Mouse (Mus musculus) yolk sac, embryonic 10.5 days (tissue): ENCODE results near the gene Fer.
"Not testable (repeated sequence)": the region's sequence is repeated elsewhere in the genome, so short reads cannot be mapped to it uniquely, and the experiment has no call there.

Source experiments
- DNase-seq: peaks from one replicate; pipeline ENCODE4 v3.0.0-alpha.2; 2017; ENCODE audit warnings: low spot score

Fer gene

DNA sequence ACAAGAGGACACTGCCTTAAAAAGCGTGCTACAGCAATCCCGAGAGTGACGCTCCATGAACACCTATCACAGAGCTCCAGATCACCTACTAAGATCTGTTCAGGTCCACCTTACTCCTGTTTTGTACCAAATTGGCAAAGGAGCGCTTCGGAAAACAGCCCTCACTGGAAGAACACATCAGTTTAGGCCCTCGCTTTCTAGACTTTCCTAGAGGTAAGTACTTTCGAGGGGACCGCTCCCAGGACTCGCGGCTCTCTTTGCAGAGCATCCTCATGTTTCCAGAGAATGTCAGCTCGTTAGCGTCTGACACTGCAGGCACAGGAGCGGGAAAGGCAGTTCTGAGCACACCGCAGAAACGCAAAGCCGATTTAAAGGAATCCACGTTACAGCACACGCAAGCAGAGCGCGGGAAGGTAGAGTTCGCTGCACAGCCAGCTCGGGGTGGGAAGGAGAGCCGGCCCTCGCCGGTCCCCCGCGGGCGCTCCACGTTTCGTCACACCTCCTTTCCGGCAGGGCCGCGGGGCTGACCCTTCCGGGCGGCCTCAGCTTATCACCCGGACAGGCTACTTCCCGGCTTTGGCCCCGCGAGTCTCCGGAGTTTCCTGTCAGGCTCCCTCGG is at the start of gene Fer:
TSS of gene Fer (plus strand) at position 51 of the 619 bp plus-strand sequence.
- no peak for DNase-seq

DNA sequence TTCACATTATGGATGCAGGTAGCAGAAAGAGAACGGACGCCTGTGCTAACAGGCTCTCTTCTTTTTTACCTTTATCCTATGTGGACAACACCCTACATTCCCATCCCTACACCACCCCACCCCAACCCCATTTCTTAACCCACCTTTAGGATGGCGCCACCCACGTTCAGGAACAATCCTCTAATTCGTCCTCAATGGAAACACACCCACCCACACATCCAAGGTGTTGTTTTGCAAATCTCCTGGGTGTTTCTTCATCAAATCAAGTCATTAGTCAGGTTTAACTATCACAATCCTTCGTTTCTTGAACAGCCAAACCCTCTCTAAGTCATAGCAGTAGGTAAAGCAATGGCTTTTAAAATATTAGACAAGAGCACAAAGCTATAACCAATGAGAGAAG is 49.3 kb upstream of the Fer start:
- no peak for DNase-seq

DNA sequence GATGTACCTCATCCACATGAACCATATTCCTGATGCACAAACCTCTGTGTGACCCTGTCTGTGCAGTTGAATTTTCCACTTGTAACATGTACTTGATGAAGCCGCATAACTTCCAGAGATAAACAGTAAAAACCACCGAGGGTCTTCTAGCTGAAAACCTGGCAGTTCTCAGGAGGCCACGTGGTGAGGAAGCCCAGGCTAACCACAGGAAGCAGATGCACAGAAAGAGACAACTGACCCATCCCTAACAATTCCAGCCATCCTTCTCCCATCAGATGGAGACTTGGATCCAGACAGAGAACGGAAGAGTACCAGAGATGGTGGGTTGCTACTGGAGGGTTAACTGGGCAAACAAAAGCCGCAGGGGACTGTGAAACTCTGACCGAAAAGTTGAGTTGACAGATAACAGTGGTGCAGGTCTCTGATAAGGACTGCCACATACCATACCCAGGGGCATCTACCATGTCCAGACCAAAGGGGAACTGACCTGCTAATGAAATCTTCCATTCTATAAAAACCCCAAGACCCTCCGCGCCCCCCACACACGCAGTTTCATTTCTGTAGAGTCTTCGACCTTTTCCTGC is 44.3 kb upstream of the Fer start:
- no peak for DNase-seq

DNA sequence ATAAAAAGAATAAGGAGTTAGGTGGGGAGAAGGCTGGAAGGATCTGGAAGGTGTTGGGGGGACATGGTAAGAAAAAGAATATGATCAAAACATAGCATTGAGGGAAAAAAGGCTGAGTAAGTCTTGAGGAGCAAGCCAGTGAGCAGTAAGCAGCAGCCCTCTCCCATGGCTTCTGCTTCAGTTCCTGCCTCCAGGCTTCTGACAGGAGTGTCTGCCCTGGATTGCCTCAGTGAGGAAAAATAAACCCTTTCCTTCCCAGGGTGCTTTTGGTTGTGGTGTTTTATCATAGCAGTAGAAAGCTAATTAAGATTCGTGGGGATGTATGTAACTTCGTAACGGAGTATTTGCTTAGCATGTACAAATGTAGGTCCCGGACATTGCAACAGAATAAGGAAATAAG is 38.7 kb upstream of the Fer start:
- no peak for DNase-seq

DNA sequence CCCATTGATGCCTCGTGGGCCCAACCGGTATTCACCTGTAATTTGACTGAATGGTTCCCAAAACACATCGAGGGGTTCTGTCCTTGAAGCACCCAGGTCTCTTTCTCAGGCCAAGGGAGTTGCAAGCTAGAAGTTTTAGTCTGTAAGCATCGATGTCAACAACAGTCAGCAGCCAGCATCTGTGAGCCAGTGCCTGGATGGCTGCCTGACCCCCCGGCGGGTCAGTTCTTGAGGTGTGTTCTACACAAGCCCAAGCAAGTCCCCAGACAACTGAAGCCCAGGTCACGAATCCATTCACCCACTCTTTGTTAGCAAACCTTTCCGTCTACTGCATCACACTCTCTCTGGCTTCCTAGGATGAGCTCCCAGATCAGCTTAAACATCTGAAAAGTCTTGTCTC is 36.7 kb upstream of the Fer start:
- no peak for DNase-seq

DNA sequence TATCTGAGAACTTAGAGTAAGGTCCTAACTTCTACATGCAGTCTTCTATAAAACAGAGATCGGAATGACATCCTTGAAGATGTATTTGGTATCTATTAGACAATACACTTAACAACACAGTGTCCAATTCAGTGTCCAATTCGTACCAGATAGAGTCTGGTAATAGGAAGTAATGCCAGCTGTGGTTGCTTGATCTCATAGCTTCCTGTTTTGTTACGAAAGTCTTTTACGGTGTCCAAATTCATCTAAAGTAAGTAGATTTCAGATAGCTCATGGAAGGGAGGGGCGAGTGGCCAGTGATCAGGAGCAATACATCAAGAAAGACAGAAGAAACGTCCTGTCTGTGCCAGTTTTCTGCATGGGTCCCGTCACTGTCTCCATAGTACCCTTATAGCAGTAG is 36.1 kb upstream of the Fer start:
- DNase-seq, result no peak

DNA sequence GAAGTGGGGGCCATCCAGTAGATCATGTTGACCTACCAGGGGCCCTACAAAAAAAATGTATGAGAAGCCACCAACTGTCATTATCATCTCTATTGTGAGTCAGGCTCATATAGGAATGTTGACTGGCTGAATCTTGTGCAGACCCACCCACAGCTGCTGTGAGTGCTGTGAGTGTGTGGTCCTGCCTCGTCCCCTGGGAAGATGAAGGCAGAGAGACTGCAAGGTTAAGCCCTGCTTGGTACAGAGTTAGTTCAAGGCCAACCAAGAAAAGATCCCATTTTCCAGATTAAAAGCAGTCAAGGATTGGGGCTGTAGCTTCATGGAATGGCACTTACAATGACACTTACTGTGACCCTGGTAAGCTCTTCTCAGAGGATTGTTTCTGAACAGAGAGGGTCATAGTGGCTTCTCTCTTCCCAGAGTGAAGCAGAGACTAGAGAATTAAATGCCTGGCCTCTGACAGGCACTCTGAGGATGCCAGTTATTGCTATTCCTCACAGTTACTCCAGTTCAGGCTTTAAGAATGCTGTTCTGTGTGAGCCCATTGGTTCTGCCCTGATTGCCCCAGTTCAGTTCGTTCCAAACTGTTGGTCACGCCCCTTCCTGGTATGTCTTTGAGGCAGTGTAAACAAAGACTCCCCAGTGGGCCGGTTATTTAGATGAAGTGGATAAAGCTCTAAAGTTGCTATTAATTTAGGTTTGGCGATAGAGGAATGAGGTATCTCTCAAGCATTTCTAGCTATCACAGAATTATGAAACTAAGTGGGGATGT is 34.1 kb upstream of the Fer start:
- DNase-seq, result no peak

DNA sequence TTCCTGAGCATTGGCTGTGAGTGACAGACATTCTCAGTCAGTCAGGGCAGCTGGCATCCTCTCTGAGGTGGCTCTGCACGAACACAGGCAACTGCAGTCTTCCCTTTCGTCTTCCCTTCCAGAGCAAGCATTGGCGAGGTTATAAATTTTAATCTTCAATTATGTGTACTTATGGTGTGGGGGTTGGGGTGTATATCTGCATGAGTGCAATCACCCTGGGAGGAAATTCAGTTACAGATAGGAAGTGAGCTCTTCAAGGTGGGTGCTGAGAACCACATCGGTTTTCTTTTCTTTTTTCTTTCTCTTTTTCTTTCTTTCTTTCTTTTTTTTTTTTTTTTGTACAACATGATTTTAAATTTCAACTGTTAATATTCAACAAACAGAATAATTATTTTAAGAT is 31.3 kb upstream of the Fer start:
- no peak for DNase-seq

DNA sequence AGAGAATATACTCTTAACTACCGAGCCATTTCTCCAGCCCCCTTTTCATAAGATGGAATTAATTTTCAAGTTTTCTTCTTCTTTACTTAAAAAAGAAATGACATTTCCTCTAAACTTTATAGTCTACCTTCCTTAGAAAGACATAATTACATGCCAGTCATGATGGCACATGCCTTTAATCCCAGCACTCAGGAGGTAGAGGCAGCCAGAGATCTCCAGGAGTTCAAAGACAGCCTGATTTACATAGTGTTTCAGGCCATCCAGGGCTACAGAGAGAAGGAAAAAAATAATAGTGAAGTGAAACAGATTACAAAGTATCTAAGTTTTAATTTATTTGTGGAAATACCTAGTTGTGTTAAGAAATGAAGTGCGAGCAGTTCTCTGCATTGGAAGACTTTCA is 26.6 kb upstream of the Fer start:
- no peak for DNase-seq

DNA sequence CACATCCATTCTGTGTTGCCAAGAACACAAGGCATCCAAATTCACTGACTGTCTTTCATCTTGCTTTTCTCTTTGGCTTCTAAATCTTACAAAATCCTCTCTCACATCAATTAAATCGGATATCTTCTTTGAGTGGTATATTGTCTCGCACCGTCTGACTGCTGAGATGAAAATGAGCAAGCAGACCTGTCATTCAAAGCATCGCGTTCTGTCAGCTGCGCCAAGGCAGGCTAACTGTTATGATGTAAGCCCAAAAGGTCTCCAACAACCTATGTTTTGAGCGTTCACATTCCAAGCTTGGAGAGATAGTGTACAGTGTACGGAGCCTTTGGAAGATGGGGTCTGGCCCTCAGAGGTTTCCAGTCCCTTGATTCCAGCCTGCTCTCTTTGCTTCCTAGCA is 26.2 kb upstream of the Fer start:
- DNase-seq, result no peak

DNA sequence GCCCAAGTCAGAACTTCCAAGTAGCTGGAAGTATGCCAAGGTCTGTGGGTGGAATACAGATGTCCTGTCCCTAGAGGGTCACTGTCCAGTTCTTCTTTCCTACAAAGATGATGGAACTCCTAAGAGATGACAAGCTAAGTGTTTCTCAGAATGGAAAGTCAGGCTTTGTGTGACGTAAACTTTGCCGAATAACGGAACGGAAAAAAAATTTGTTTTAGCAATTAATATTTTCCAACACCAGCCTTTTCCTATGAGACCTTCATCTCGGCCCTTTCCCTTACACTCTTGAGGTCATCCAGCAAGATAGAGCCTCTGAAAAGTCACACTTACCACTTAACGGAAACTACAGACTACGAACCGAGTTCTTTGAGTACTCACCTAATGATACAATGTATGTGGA is 24.7 kb upstream of the Fer start:
- DNase-seq, result no peak

DNA sequence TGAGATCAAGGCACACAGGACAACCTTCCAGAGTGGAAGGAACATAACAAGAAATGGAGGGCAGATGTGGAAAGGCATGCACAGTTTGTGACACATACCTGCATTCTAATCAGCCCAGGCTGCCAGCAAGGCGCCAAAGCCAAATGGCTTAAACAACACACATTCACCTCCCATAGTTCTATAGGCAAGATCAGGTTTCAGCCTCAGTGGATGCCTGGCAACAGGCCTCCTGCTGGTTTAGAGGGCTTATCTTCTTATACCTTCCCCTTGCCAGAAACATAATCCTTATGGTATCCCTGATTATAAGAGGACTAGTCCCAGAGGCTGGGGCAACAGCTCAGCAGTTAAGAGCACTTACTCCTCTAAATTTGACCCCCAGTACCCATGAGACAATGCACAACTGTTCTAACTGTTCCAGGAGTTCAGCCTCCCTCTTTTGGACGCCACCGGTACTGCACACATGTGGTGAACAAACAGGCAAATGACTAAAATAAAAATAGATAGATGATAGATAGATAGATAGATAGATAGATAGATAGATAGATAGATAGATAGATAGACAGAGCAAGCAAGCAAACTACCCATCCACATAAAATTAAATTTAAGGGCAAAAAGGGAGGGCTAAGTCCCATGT is 23.1 kb upstream of the Fer start:
- no peak for DNase-seq

DNA sequence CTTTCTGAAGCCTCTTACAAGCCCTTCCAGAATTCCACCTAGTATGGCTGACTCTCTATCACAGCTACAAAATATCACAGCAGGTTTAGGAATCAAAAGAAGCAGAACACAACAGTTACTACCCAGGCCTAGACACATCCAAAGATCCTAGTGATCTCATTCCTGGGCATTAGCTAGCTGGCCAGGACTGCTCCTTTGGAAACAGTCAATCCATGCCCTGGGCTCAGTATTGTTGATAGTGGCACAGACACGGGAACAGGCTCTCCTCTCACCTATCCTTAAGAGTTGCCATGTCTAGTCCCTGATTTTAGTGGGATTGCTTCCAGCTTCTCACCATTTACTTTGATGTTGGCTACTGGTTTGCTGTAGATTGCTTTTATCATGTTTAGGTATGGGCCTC is 20.6 kb upstream of the Fer start:
- DNase-seq, result no peak

DNA sequence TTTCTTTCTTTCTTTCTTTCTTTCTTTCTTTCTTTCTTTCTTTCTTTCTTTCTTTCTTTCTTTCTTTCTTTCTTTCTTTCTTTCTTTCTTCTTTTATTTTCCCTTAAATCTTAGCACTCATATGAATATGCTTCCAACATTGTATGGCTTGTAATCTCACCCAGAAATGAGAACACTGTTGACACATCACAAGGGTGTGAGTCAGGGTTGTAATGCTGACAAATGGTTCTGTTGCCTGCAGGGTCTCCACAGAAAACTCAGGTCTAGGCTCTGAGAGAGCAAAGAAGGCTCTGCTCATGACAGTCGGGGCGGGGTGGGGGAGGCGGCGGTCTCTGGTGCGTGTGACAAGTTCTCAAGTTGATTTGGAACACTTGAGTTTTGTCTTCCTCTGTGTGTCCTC is 17.9 kb upstream of the Fer start:
- DNase-seq, result no peak

DNA sequence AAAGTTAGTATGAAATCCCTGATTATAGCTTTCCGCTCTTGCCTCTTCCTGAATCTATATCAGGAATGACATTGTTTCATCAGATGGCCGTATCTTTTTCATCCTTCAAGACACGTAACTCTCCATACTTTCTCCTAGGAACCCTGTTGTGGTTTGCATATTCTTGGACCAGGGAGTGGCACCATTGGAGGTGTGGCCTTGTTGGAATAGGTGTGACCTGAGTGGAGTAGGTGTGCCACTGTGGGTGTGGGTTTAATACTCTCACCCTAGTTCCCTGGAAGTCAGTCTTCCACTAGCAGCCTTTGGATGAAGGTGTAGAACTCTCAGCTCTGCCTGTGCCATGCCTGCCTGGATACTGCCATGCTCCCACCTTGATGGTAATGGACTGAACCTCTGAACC is 17.1 kb upstream of the Fer start:
- not testable (repeated sequence) for DNase-seq

DNA sequence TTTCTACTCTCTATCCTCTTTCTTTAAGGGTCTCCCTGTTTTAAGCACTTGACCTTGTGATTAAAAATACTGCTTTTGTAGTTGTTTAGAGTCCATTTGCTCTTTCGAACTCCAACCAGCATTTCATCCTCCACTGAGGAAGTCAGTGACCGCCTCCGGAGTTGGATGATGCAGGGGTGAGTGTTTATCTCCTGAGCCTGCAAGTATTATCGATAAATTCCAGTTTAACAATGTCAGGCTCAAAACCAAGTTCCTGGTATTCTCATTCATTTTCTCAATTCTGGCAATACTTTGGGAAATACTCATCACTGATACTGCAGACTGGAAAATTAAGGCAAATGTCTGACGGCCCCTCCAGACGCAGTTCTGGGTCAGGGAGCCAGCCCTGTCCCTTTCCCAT is 13.7 kb upstream of the Fer start:
- no peak for DNase-seq

DNA sequence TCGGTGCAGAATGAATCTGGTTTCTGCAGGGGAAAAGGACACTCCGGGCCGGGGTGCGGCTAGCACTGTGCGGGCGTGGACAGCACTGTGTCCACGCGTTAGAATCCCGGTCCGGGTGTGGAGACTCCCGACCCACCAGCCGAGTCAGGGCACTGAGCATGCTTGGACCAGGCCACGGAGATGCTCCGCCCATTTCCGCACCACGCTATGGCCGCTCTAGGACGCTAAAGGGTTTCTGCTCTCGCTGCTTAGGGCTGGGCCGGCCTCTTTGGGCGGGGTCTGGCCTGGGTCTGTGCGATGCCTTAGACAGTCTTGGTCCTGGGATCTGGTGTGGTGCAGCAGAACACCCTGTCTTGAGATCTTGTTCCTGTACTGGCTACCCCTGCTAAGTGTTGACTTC is 13.3 kb upstream of the Fer start:
- peak; percentile 88 for DNase-seq

DNA sequence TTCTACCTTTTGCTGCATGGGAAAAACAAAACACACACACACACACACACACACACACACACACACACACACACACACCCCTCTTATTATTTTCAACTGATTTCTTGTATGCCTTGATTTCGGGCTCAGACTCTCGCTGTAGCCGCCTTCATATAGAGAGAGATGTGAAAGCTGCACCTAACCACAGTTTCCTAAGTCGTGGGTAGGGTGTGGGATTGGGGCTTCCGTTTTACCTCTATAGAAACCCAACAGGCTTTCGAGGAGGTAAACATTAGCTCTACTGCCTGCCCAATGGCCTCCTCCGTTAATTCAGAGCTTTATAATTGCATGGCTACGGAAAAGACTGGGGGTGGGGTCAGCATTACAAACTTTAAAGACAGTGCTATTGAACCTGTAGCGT is 12.8 kb upstream of the Fer start:
- DNase-seq, result no peak

DNA sequence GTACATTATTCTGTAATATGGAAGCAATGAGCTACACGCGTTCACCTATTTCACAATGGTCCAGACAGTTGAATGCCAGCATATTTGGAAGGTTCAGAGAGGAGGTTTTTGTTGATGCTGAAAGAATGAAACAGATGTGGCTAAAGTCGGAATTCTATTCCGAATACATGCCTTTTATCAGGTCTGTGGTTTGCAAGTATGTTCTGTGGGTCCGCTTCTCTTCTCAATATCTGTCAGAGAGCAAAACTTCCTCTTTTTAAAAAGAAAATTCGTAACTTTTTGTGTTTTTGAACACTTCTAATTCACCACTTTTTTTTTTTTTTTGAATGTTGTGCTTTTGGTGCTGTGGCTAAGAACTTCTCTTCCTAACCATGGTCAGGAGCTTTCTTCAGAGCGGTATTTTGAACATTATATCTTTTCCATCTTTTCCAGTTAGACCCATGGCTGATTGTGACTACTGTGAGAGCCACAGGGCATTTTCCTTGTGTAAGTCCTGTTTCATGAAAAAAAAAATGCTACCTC is 5.8 kb upstream of the Fer start:
- DNase-seq, result no peak

DNA sequence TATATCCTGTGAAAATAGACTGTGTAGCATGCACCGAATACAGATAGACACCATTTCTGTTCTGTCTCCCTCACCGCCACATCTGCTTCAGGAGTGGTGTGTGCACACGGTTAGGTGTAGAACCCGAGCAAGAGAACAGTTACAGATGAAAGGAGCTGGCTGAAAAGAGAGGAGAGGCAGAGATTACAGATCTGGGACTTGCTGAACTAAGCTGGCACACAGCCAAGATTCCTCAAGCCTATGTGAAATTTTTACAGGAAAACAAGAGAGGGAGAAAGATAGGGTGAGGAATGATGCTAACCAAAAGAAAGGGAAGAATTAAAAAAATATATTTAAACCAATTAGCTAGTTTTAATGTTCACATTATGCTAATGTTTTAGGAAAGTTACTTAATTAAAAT is 1.9 kb upstream of the Fer start:
- no peak for DNase-seq

DNA sequence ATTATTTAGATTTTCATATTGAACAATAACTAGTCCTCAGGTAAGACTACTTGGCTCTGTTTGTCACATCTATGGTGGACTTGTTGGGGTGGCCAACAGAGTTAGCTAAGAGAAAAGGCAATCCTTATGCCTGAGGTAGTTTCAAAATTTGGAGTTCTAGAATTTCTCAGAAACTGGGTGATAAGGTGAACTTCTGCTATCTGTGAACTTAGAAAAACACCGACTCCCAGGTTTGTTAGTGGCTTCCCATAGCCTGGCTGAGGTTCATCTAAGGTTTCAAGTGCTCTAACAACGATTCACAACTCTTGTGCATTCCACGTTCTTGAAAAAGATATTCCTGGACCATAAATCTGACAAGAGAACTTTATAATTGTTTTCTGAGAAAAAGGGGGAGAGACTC is 463 bp upstream of the Fer start:
- no peak for DNase-seq

DNA sequence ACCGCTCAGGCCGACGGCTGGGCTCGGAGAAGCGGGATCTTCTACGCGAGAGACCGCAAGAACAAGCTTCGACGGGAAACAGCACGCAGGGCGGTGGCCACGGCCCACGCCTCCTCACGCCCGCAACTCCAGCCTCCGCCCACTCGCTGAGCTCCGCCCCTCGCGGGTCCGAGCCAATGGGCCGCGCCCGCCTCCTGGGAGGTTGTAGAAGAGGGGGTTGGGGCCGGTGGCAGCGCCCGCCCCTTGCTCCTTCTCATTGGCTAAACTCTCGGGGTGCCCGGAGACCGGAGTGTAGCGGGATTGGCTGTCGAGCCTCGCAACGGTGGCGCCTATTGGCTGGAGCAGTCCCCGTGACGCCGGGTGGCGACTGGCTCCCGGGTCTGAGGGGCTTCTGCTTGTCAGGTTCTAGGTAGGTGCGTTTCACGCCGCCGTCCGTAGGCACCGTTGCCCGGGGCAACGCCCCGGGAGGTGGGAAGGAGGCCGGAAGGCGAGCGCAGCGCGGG is 836 bp downstream of the Fer start, which contains the start of gene A930002H24Rik:
TSS of gene A930002H24Rik (minus strand) at position 145 of the 503 bp plus-strand sequence.
- peak; percentile 98 for DNase-seq

DNA sequence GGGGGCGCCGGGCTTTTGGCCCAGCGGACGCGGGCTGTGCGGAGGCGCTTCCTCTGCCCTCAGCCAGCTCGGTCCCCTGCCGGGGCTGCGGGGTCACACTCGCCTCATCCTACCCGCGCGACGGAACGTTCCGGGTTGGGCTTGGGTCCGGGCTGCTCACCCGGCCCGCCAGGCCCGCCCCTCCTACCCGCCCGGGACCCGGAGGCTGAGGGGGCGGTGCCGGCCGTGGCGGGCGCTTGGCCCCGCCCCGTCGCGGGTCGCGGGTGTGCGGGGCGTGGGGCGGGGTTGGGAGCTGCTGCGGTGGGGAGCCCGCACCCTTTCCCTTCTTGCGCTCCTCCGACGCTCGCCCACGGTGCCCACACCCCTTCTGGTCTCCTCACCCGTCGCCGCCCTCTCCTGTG is 1.3 kb downstream of the Fer start:
- DNase-seq, result no peak
